Mouse (Mus musculus): ENCODE results near the gene Fbxo48. TPM values are rescaled to one million over a fixed set of nuclear protein-coding genes. Genes with fewer than 3 reads are reported as not detected.

The Fbxo48 gene
- total RNA-seq, 1 experiment: 2.9 TPM

DNA sequence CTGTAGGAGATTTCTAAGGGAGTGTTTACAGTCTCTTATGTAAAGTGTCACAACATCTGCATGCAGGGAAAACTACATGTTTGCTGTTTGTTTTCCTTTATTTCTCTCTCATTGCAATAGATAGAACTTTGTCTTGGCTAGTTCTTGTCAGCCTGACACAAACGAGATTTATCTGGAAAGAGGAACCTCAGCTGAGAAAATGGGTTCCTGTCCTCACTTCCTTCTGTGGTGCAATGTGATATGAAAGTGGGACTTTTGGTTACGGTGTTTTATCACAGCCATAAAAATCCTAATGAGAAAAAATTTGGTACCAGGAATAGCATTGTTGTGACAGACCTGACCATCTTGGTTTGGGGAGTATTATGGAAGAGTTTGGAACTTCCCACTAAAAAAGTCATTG, 18.5 kb downstream of the Fbxo48 start:
- no peaks in the 10 kb centered on the region for H3K4me1 ChIP-seq (ENCODE audit: control insufficient read depth in 2 of 2, insufficient read depth in 2 of 2, low read length in 2 of 2, poor library complexity in 1 of 2)
- TF ChIP-seq ZNF384 (IDR thresholded peaks at IDR 0.05; ENCODE audit: low read depth, low read length) (no peak), HCFC1 (IDR thresholded peaks at IDR 0.05; ENCODE audit: borderline replicate concordance, insufficient read depth, low read length) (no peak), MAFK (IDR thresholded peaks at IDR 0.05; ENCODE audit: insufficient read depth, low read depth, low read length) (no peak), ZC3H11A (IDR thresholded peaks at IDR 0.05; ENCODE audit: borderline replicate concordance, low read depth, low read length) (no peak), CHD2 (IDR thresholded peaks at IDR 0.05; ENCODE audit: low read depth, low read length) (no peak)
- no peak overlapping the region for H3K4me3 ChIP-seq (ENCODE audit: insufficient read depth in 1 of 2, low read depth in 1 of 2, low read length in 2 of 2, poor library complexity in 1 of 2, severe bottlenecking in 1 of 2)
- H3K9me3 ChIP-seq (ENCODE audit: control insufficient read depth, insufficient read depth, low read depth, low read length): no peaks in the 10 kb centered on the region
- no peak overlapping the region for H3K27ac ChIP-seq (ENCODE audit: insufficient read depth, low read depth, low read length, poor library complexity, severe bottlenecking)
- in situ Hi-C loops (cut with MboI; ENCODE audit: low sequenced_read_pairs in 2 of 2, unreplicated experiment in 2 of 2): no loop called here
- no peak overlapping the region for H3K9ac ChIP-seq (ENCODE audit: insufficient read depth, low read depth, low read length, poor library complexity, severe bottlenecking)
- DNase-seq (ENCODE audit: low read depth, low spot score): no peak
- H3K36me3 ChIP-seq (ENCODE audit: control insufficient read depth, insufficient read depth, low read length, poor library complexity, severe bottlenecking): no peaks in the 10 kb centered on the region

DNA sequence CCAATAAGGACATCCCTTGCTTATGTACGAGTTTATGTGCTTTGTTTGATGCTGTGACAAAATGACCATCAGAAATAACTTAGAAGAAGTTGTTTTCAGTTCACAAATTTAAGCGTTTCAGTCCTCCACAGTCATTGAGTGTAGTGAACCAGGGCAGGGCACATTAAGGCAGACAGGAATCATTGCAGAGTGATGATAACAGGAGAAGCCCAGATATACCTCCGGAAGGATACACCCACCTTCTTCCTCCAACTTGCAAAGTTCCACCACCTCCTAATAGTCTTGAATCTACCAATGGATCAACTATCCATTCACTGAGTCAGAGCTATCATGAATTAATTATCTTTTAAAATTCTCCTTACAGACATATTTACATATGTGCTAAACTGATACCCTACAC, 20.9 kb downstream of the Fbxo48 start:
- H3K27ac ChIP-seq (ENCODE audit: insufficient read depth, low read depth, low read length, poor library complexity, severe bottlenecking): no peak overlapping the region
- no peaks in the 10 kb centered on the region for H3K9me3 ChIP-seq (ENCODE audit: control insufficient read depth, insufficient read depth, low read depth, low read length)
- no peak overlapping the region for H3K4me3 ChIP-seq (ENCODE audit: insufficient read depth in 1 of 2, low read depth in 1 of 2, low read length in 2 of 2, poor library complexity in 1 of 2, severe bottlenecking in 1 of 2)
- no peaks in the 10 kb centered on the region for H3K36me3 ChIP-seq (ENCODE audit: control insufficient read depth, insufficient read depth, low read length, poor library complexity, severe bottlenecking)
- H3K4me1 ChIP-seq (ENCODE audit: control insufficient read depth in 2 of 2, insufficient read depth in 2 of 2, low read length in 2 of 2, poor library complexity in 1 of 2): no peaks in the 10 kb centered on the region
- TF ChIP-seq HCFC1 (IDR thresholded peaks at IDR 0.05; ENCODE audit: borderline replicate concordance, insufficient read depth, low read length): no peak
- no peak for TF ChIP-seq ZC3H11A (IDR thresholded peaks at IDR 0.05; ENCODE audit: borderline replicate concordance, low read depth, low read length)
- TF ChIP-seq MAFK (IDR thresholded peaks at IDR 0.05; ENCODE audit: insufficient read depth, low read depth, low read length): no peak
- TF ChIP-seq CHD2 (IDR thresholded peaks at IDR 0.05; ENCODE audit: low read depth, low read length): no peak
- TF ChIP-seq ZNF384 (IDR thresholded peaks at IDR 0.05; ENCODE audit: low read depth, low read length): no peak
- in situ Hi-C loops (cut with MboI; ENCODE audit: low sequenced_read_pairs in 2 of 2, unreplicated experiment in 2 of 2): no loop called here
- H3K9ac ChIP-seq (ENCODE audit: insufficient read depth, low read depth, low read length, poor library complexity, severe bottlenecking): no peak overlapping the region
- DNase-seq (ENCODE audit: low read depth, low spot score): no peak

DNA sequence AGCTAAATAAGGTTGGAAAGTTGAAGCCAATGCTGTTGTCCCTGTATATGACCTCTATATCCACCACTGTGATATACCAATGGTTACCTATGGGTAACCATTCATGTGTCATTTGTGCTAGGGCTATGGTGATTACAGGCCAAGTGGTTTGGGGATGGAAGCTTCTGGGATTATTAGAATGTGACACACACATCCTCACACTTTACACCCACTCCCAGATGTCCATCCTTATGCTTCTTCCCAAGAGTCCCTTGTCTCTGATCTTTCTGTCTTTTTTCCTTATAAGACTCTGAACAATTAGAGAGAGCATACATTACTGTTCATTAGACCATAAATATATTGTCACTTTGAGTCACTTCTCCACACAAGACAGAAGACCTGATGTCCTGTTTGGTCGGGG, 21.9 kb downstream of the Fbxo48 start:
- Histone ChIP-seq H3K36me3 (ENCODE audit: control insufficient read depth, insufficient read depth, low read length, poor library complexity, severe bottlenecking) (no peaks in the 10 kb centered on the region), H3K4me1 (ENCODE audit: control insufficient read depth in 2 of 2, insufficient read depth in 2 of 2, low read length in 2 of 2, poor library complexity in 1 of 2) (no peaks in the 10 kb centered on the region), H3K9ac (ENCODE audit: insufficient read depth, low read depth, low read length, poor library complexity, severe bottlenecking) (no peak overlapping the region), H3K27ac (ENCODE audit: insufficient read depth, low read depth, low read length, poor library complexity, severe bottlenecking) (no peak overlapping the region), H3K9me3 (ENCODE audit: control insufficient read depth, insufficient read depth, low read depth, low read length) (no peaks in the 10 kb centered on the region), H3K4me3 (ENCODE audit: insufficient read depth in 1 of 2, low read depth in 1 of 2, low read length in 2 of 2, poor library complexity in 1 of 2, severe bottlenecking in 1 of 2) (no peak overlapping the region)
- TF ChIP-seq ZC3H11A (IDR thresholded peaks at IDR 0.05; ENCODE audit: borderline replicate concordance, low read depth, low read length) (no peak), MAFK (IDR thresholded peaks at IDR 0.05; ENCODE audit: insufficient read depth, low read depth, low read length) (no peak), CHD2 (IDR thresholded peaks at IDR 0.05; ENCODE audit: low read depth, low read length) (no peak), HCFC1 (IDR thresholded peaks at IDR 0.05; ENCODE audit: borderline replicate concordance, insufficient read depth, low read length) (no peak), ZNF384 (IDR thresholded peaks at IDR 0.05; ENCODE audit: low read depth, low read length) (no peak)
- DNase-seq (ENCODE audit: low read depth, low spot score): no peak
- in situ Hi-C loops (cut with MboI; ENCODE audit: low sequenced_read_pairs in 2 of 2, unreplicated experiment in 2 of 2): no loop called here

DNA sequence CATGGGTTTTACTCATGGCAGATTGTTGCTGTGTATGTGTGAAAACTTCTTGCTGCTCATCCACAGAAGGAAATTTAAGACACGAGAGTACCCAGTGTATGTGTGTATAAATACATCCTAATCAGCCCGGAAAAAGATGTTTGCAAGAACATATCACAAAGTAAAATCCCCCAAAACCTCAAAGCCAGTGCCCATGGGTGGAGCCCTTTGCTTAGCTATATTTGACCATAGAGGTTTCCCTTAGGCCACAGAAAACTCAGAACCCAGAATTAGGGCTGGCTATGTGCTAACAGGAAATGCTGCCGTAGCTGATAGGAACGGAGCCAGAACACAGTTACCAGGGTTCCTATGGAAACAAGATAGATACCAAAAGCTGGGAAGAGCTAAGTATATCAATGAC, 25.8 kb downstream of the Fbxo48 start:
- no peaks in the 10 kb centered on the region for H3K36me3 ChIP-seq (ENCODE audit: control insufficient read depth, insufficient read depth, low read length, poor library complexity, severe bottlenecking)

DNA sequence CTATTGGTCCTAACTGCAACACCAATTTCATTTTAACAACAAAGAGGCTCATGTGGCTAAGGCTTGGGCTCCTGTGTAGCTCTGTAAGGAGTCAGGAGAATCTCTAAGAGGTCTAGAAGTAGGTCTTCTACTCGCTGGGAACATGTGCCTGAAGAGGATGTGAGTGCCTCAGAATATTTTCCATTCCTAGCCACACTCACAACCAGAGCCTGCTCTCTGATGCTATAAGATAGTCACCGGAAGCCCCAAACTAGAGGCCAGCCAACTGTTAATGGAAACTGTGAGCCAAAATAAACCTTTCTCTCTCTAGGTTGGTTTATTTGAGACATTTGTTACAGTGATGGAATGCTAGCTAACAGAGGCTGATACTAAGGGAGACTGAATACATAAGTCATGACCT, 26.4 kb downstream of the Fbxo48 start:
- Histone ChIP-seq H3K36me3 (ENCODE audit: control insufficient read depth, insufficient read depth, low read length, poor library complexity, severe bottlenecking) (no peaks in the 10 kb centered on the region), H3K4me3 (ENCODE audit: insufficient read depth in 1 of 2, low read depth in 1 of 2, low read length in 2 of 2, poor library complexity in 1 of 2, severe bottlenecking in 1 of 2) (no peak overlapping the region), H3K9ac (ENCODE audit: insufficient read depth, low read depth, low read length, poor library complexity, severe bottlenecking) (no peak overlapping the region), H3K27ac (ENCODE audit: insufficient read depth, low read depth, low read length, poor library complexity, severe bottlenecking) (no peak overlapping the region), H3K4me1 (ENCODE audit: control insufficient read depth in 2 of 2, insufficient read depth in 2 of 2, low read length in 2 of 2, poor library complexity in 1 of 2) (no peaks in the 10 kb centered on the region), H3K9me3 (ENCODE audit: control insufficient read depth, insufficient read depth, low read depth, low read length) (no peaks in the 10 kb centered on the region)
- DNase-seq (ENCODE audit: low read depth, low spot score): no peak
- in situ Hi-C loops (cut with MboI; ENCODE audit: low sequenced_read_pairs in 2 of 2, unreplicated experiment in 2 of 2): no loop called here
- TF ChIP-seq ZC3H11A (IDR thresholded peaks at IDR 0.05; ENCODE audit: borderline replicate concordance, low read depth, low read length) (no peak), ZNF384 (IDR thresholded peaks at IDR 0.05; ENCODE audit: low read depth, low read length) (no peak), MAFK (IDR thresholded peaks at IDR 0.05; ENCODE audit: insufficient read depth, low read depth, low read length) (no peak), CHD2 (IDR thresholded peaks at IDR 0.05; ENCODE audit: low read depth, low read length) (no peak), HCFC1 (IDR thresholded peaks at IDR 0.05; ENCODE audit: borderline replicate concordance, insufficient read depth, low read length) (no peak)

More for the DNA sequence above, 25.8 kb downstream of the Fbxo48 start:
- in situ Hi-C loops (cut with MboI; ENCODE audit: low sequenced_read_pairs in 2 of 2, unreplicated experiment in 2 of 2): no loop called here
- Histone ChIP-seq H3K27ac (ENCODE audit: insufficient read depth, low read depth, low read length, poor library complexity, severe bottlenecking) (no peak overlapping the region), H3K9me3 (ENCODE audit: control insufficient read depth, insufficient read depth, low read depth, low read length) (no peaks in the 10 kb centered on the region), H3K4me3 (ENCODE audit: insufficient read depth in 1 of 2, low read depth in 1 of 2, low read length in 2 of 2, poor library complexity in 1 of 2, severe bottlenecking in 1 of 2) (no peak overlapping the region), H3K9ac (ENCODE audit: insufficient read depth, low read depth, low read length, poor library complexity, severe bottlenecking) (no peak overlapping the region), H3K4me1 (ENCODE audit: control insufficient read depth in 2 of 2, insufficient read depth in 2 of 2, low read length in 2 of 2, poor library complexity in 1 of 2) (no peaks in the 10 kb centered on the region)
- TF ChIP-seq ZC3H11A (IDR thresholded peaks at IDR 0.05; ENCODE audit: borderline replicate concordance, low read depth, low read length): no peak
- no peak for TF ChIP-seq MAFK (IDR thresholded peaks at IDR 0.05; ENCODE audit: insufficient read depth, low read depth, low read length)
- no peak for TF ChIP-seq ZNF384 (IDR thresholded peaks at IDR 0.05; ENCODE audit: low read depth, low read length)
- no peak for TF ChIP-seq CHD2 (IDR thresholded peaks at IDR 0.05; ENCODE audit: low read depth, low read length)
- no peak for TF ChIP-seq HCFC1 (IDR thresholded peaks at IDR 0.05; ENCODE audit: borderline replicate concordance, insufficient read depth, low read length)
- DNase-seq (ENCODE audit: low read depth, low spot score): no peak
